Mouse (Mus musculus): ENCODE results near the gene Nus1. TPM values are rescaled to one million over a fixed set of nuclear protein-coding genes. Genes with fewer than 3 reads are reported as not detected.
A peak's percentile ranks its signal among the peaks of the same experiment; 100 is the strongest.

Gene Nus1
- polyA plus RNA-seq, 1 experiment from 2014 or later = 10.1 TPM

GRCm38 (mm10) chr10:52418931-52419330 lies 1.6 kb downstream of the Nus1 start:
- TF ChIP-seq EP300 (optimal IDR thresholded peaks at IDR 0.05) (no peak), CTCF (IDR thresholded peaks at IDR 0.05; ENCODE audit: low read depth) (no peak)
- 24% methylated on average over 5 of the region's 5 CpGs for WGBS
- Histone ChIP-seq H3K4me3 (ENCODE audit: low read depth, low read length) (peak overlapping the region; percentile 96), H3K4me1 (replicated peaks; ENCODE audit: control insufficient read depth, insufficient read depth) (0 out of 2 replicates have a peak, but pooled peaks cover 5% of the 10 kb centered on the region), H3K27ac (replicated peaks) (peak overlapping the region; percentile 5; the same call in 1 of the 2 replicates), H3K36me3 (ENCODE audit: control insufficient read depth, insufficient read depth, low read length) (no peaks in the 10 kb centered on the region; the same call in 1 of the 2 replicates), H3K27me3 (ENCODE audit: control insufficient read depth, insufficient read depth, low read length) (no peaks in the 10 kb centered on the region), H3K9me3 (ENCODE audit: control insufficient read depth, low read length) (no peaks in the 10 kb centered on the region), H3K9ac (ENCODE audit: low read length) (peak overlapping the region; percentile 95), H3K4me2 (replicated peaks; ENCODE audit: low read depth) (peak overlapping the region; percentile 69)
- ATAC-seq (ENCODE audit: low FRiP score, low TSS enrichment) = no peak
- no peak for DNase-seq (ENCODE audit: low spot score)

DNA sequence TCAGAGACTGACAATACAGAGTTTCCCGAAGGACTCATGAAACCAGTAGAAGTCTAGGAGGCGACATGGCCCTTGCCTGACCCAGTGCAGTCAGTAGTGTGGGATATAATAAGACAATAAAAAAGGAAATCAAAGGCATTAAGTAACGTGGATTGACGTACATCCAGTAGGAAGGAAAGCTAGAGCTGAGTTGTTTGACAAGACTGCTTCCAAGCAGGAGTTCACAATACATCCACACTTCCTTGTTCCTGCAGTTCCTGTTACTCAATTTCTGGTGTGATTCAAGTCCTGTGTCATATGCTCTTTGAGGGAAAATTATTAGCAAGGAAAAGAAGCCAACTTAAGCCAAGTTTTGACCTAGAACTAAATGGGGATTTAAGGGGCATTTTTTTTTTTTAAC lies 2.1 kb downstream of the Nus1 start:
- no peaks in the 10 kb centered on the region for H3K9me3 ChIP-seq (ENCODE audit: control insufficient read depth, low read length)
- TF ChIP-seq EP300 (optimal IDR thresholded peaks at IDR 0.05) (no peak), CTCF (IDR thresholded peaks at IDR 0.05; ENCODE audit: low read depth) (no peak)
- WGBS = 52% methylated on average over 4 of the region's 4 CpGs
- H3K9ac ChIP-seq (ENCODE audit: low read length) = no peak overlapping the region; the same call in 1 of the 2 replicates
- peak overlapping the region; percentile 69 for H3K4me2 ChIP-seq (replicated peaks; ENCODE audit: low read depth)
- DNase-seq (ENCODE audit: low spot score) (no peak), ATAC-seq (ENCODE audit: low FRiP score, low TSS enrichment) (no peak)
- no peaks in the 10 kb centered on the region for H3K27me3 ChIP-seq (ENCODE audit: control insufficient read depth, insufficient read depth, low read length)
- peak overlapping the region; percentile 96; the same call in 1 of the 2 replicates for H3K4me3 ChIP-seq (ENCODE audit: low read depth, low read length)
- H3K27ac ChIP-seq (replicated peaks) = peak overlapping the region; percentile 5; the same call in 1 of the 2 replicates
- H3K4me1 ChIP-seq (replicated peaks; ENCODE audit: control insufficient read depth, insufficient read depth) = 0 out of 2 replicates have a peak, but pooled peaks cover 5% of the 10 kb centered on the region
- H3K36me3 ChIP-seq (ENCODE audit: control insufficient read depth, insufficient read depth, low read length) = no peaks in the 10 kb centered on the region; the same call in 1 of the 2 replicates

- TF ChIP-seq EP300 (optimal IDR thresholded peaks at IDR 0.05) = no peak
- TF ChIP-seq CTCF (IDR thresholded peaks at IDR 0.05; ENCODE audit: low read depth) = no peak
- Histone ChIP-seq H3K4me2 (replicated peaks; ENCODE audit: low read depth) (no peak overlapping the region), H3K9me3 (ENCODE audit: control insufficient read depth, low read length) (no peaks in the 10 kb centered on the region), H3K4me3 (ENCODE audit: low read depth, low read length) (no peak overlapping the region), H3K36me3 (ENCODE audit: control insufficient read depth, insufficient read depth, low read length) (no peaks in the 10 kb centered on the region; the same call in 1 of the 2 replicates), H3K9ac (ENCODE audit: low read length) (no peak overlapping the region), H3K4me1 (replicated peaks; ENCODE audit: control insufficient read depth, insufficient read depth) (0 out of 2 replicates have a peak, but pooled peaks cover 5% of the 10 kb centered on the region), H3K27me3 (ENCODE audit: control insufficient read depth, insufficient read depth, low read length) (no peaks in the 10 kb centered on the region), H3K27ac (replicated peaks) (no peak overlapping the region; the same call in 1 of the 2 replicates)
- DNase-seq (ENCODE audit: low spot score) (no peak), ATAC-seq (ENCODE audit: low FRiP score, low TSS enrichment) (no peak)
- WGBS = 80% methylated on average over 1 of the region's 1 CpGs
Measured at GRCm38 (mm10) chr10:52420526-52420925, 3.2 kb downstream of the Nus1 start.

DNA sequence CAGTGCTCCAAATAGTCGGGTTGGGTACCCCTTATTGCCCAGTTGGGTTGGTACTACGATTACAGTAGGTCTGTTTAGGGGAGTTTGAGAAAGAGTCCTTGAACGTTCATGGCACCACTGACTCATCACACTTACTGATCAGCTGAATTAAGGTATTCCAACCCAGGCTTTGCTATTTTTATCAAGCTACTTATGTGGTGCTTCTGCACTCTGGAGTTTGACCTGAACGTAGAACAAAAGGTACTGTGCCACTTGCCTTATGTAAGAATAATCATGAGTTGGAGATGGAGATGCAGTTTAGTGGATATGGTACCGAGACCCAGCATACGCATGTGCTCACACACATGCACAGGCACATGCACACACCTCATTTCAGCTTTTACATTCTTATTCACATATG lies 4.4 kb downstream of the Nus1 start:
- no peaks in the 10 kb centered on the region for H3K9me3 ChIP-seq (ENCODE audit: control insufficient read depth, low read length)
- ATAC-seq (ENCODE audit: low FRiP score, low TSS enrichment) (no peak), DNase-seq (ENCODE audit: low spot score) (no peak)
- no peak overlapping the region for H3K4me3 ChIP-seq (ENCODE audit: low read depth, low read length)
- no peak for TF ChIP-seq EP300 (optimal IDR thresholded peaks at IDR 0.05)
- no peak for TF ChIP-seq CTCF (IDR thresholded peaks at IDR 0.05; ENCODE audit: low read depth)
- H3K27ac ChIP-seq (replicated peaks) = no peak overlapping the region
- no peak overlapping the region for H3K9ac ChIP-seq (ENCODE audit: low read length)
- no peaks in the 10 kb centered on the region; the same call in 1 of the 2 replicates for H3K36me3 ChIP-seq (ENCODE audit: control insufficient read depth, insufficient read depth, low read length)
- H3K27me3 ChIP-seq (ENCODE audit: control insufficient read depth, insufficient read depth, low read length) = no peaks in the 10 kb centered on the region
- no peak overlapping the region for H3K4me2 ChIP-seq (replicated peaks; ENCODE audit: low read depth)
- WGBS = 84% methylated on average over 6 of the region's 6 CpGs
- 0 out of 2 replicates have a peak, but pooled peaks cover 7% of the 10 kb centered on the region for H3K4me1 ChIP-seq (replicated peaks; ENCODE audit: control insufficient read depth, insufficient read depth)

DNA sequence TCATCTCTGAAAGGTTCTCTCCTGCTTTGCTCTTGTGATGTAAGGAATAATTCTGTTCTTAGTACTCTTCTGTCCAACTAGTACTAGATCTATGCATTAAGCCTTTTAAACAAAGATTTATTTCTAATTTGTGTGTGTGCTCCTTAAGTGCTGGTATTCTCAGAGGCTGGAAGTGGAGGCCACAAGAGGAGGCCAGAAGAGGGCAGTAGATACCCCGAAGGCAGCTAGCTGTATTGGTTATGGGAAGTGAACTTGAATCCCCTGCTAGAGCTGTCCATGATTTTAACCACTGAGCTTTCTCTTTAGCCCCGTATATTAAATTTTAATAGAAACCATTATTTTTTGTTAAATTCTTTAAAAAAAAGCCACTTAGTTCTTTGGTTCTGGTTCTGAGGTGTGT lies 5.8 kb downstream of the Nus1 start:
- 69% methylated on average over 2 of the region's 2 CpGs for WGBS
- no peak for TF ChIP-seq EP300 (optimal IDR thresholded peaks at IDR 0.05)
- TF ChIP-seq CTCF (IDR thresholded peaks at IDR 0.05; ENCODE audit: low read depth) = peak; percentile 57
- Histone ChIP-seq H3K9ac (ENCODE audit: low read length) (no peak overlapping the region), H3K4me3 (ENCODE audit: low read depth, low read length) (no peak overlapping the region), H3K4me1 (replicated peaks; ENCODE audit: control insufficient read depth, insufficient read depth) (0 out of 2 replicates have a peak, but pooled peaks cover 7% of the 10 kb centered on the region), H3K9me3 (ENCODE audit: control insufficient read depth, low read length) (no peaks in the 10 kb centered on the region), H3K27ac (replicated peaks) (no peak overlapping the region), H3K27me3 (ENCODE audit: control insufficient read depth, insufficient read depth, low read length) (no peaks in the 10 kb centered on the region), H3K36me3 (ENCODE audit: control insufficient read depth, insufficient read depth, low read length) (no peaks in the 10 kb centered on the region; the same call in 1 of the 2 replicates), H3K4me2 (replicated peaks; ENCODE audit: low read depth) (no peak overlapping the region)
- DNase-seq (ENCODE audit: low spot score) (peak; percentile 20), ATAC-seq (ENCODE audit: low FRiP score, low TSS enrichment) (no peak)

DNA sequence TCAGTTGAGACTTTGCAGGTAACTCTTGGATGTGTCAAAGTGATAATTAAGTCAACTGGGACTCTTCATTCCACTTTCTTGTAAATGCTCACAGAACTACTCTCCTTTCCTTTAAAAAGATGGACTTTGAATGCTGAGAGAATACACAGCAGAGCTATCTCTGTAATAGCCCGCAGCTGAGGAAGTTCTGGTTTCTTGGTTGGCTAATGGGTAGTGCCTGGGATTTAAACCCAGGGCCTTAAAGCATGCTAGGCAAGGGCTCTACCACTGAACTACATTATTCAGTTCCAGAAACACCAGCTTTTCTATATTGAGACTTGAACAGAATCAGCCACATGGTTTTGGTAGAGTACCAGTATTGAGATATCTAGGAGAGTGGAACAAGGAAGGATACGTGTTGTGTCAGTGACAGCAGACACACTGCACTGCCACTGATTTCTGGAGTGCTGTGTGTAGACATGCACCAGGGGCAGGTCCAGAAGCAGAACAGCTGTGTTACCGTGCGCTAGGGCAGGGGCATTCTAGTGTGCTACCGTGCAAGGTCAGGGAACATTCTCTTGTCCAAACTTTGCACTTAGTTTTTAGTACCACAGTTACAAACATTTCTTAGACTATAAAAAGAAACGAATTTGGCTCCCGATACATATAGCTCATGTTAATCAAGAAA lies 9.1 kb downstream of the Nus1 start:
- Histone ChIP-seq H3K36me3 (ENCODE audit: control insufficient read depth, insufficient read depth, low read length) (no peaks in the 10 kb centered on the region), H3K27me3 (ENCODE audit: control insufficient read depth, insufficient read depth, low read length) (no peaks in the 10 kb centered on the region), H3K9ac (ENCODE audit: low read length) (no peak overlapping the region), H3K4me2 (replicated peaks; ENCODE audit: low read depth) (no peak overlapping the region), H3K4me3 (ENCODE audit: low read depth, low read length) (no peak overlapping the region), H3K4me1 (replicated peaks; ENCODE audit: control insufficient read depth, insufficient read depth) (0 out of 2 replicates have a peak, but pooled peaks cover 2% of the 10 kb centered on the region), H3K9me3 (ENCODE audit: control insufficient read depth, low read length) (no peaks in the 10 kb centered on the region), H3K27ac (replicated peaks) (no peak overlapping the region)
- TF ChIP-seq EP300 (optimal IDR thresholded peaks at IDR 0.05) (no peak), CTCF (IDR thresholded peaks at IDR 0.05; ENCODE audit: low read depth) (no peak)
- ATAC-seq (ENCODE audit: low FRiP score, low TSS enrichment) (no peak), DNase-seq (ENCODE audit: low spot score) (no peak)
- 62% methylated on average over 7 of the region's 7 CpGs for WGBS
